In genomic region chr3:131019163-131019956, GRCm38 (mm10) we compare ENCODE assay signal across 8 mouse cellular contexts.
DNase-seq lines count a peak whose midpoint lies in the region; ATAC-seq and TF ChIP-seq lines count a peak whose summit lies in the region.

No protein-coding gene starts in this region.

- no peak overlapping the region for H3K9ac ChIP-seq in kidney, embryonic 15.5 days

- H3K4me1 ChIP-seq in kidney, embryonic 15.5 days, result peaks cover 18% of the 10 kb centered on the region
- H3K4me1 ChIP-seq in spleen, adult 2 months (ENCODE audit: control insufficient read depth, insufficient read depth, insufficient read length), result peaks cover 11% of the 10 kb centered on the region; the same call in 1 of the 2 replicates

- DNase-seq in CD8-positive naive resting alpha-beta T cell, adult 2 months (ENCODE audit: low read depth in 2 of 2, low spot score in 2 of 2), result peak; percentile 60 to 74
- DNase-seq in brain, embryonic 14.5 days (ENCODE audit: low read depth), result peak; percentile 53
- peak; percentile 6 to 55 for DNase-seq in heart, adult 9 months (ENCODE audit: low spot score in 2 of 2)
- DNase-seq in lung, postnatal 4 days, result peak; percentile 44 to 54
- peak; percentile 70 to 73 for DNase-seq in spleen, adult 2 months (ENCODE audit: low read depth in 1 of 2, low spot score in 2 of 2)
- no peak for DNase-seq in layer of hippocampus, adult 9-10 months (ENCODE audit: low spot score)
- DNase-seq in right cerebral cortex, postnatal 4 days, result no peak

- peak overlapping the region; percentile 54 for H3K27ac ChIP-seq in kidney, embryonic 15.5 days
- H3K27ac ChIP-seq in spleen, adult 2 months (ENCODE audit: insufficient read depth, low read length), result peak overlapping the region; percentile 96

- TF ChIP-seq CTCF in brain, embryonic 14.5 days (IDR thresholded peaks at IDR 0.05; ENCODE audit: borderline replicate concordance, extremely low read depth, insufficient read depth, insufficient read length), result no peak
- TF ChIP-seq CTCF in spleen, adult 2 months (IDR thresholded peaks at IDR 0.05; ENCODE audit: extremely low read depth, insufficient read depth, insufficient read length, insufficient replicate concordance), result no peak

- no peaks in the 10 kb centered on the region for H3K9me3 ChIP-seq in kidney, embryonic 15.5 days (replicated peaks)

- peak overlapping the region; percentile 38 for H3K4me3 ChIP-seq in kidney, embryonic 15.5 days (replicated peaks)
- H3K4me3 ChIP-seq in spleen, adult 2 months (ENCODE audit: extremely low read depth, insufficient read depth, insufficient read length), result peak overlapping the region; percentile 54

- H3K4me2 ChIP-seq in kidney, embryonic 15.5 days, result peak overlapping the region; percentile 57

- no peaks in the 10 kb centered on the region for H3K36me3 ChIP-seq in kidney, embryonic 15.5 days
- no peaks in the 10 kb centered on the region for H3K36me3 ChIP-seq in spleen, adult 2 months (ENCODE audit: control insufficient read depth, insufficient read depth, low read length)

- peak; percentile 81 for ATAC-seq in kidney, embryonic 15.5 days (replicated peaks; ENCODE audit: low FRiP score)

- 12% methylated on average over 23 of the region's 23 CpGs for WGBS in kidney, embryonic 15.5 days
- WGBS in spleen, adult 2 months, result 5% methylated on average over 23 of the region's 23 CpGs

- no peak for TF ChIP-seq POLR2A in brain, embryonic 14.5 days (IDR thresholded peaks at IDR 0.05; ENCODE audit: borderline replicate concordance, extremely low read depth, insufficient read depth, insufficient read length, poor library complexity, severe bottlenecking)
- TF ChIP-seq POLR2A in spleen, adult 2 months (IDR thresholded peaks at IDR 0.05; ENCODE audit: low read depth, low read length), result peak; percentile 88

- no peaks in the 10 kb centered on the region for H3K27me3 ChIP-seq in kidney, embryonic 15.5 days
- H3K27me3 ChIP-seq in spleen, adult 2 months (ENCODE audit: control insufficient read depth, insufficient read depth, low read length), result no peaks in the 10 kb centered on the region

Comparison
In these comparisons a context has a peak if more than half of its experiments do, and no peak if none do; other contexts are left out.
1. DNase-seq: peak in CD8-positive naive resting alpha-beta T cell, adult 2 months (2 of 2), brain, embryonic 14.5 days (single experiment), heart, adult 9 months (2 of 2), lung, postnatal 4 days (2 of 2) and spleen, adult 2 months (2 of 2); none in layer of hippocampus, adult 9-10 months (single experiment) and right cerebral cortex, postnatal 4 days (single experiment).